31 mouse cellular contexts compared by ENCODE assay signal in the genomic region with DNA sequence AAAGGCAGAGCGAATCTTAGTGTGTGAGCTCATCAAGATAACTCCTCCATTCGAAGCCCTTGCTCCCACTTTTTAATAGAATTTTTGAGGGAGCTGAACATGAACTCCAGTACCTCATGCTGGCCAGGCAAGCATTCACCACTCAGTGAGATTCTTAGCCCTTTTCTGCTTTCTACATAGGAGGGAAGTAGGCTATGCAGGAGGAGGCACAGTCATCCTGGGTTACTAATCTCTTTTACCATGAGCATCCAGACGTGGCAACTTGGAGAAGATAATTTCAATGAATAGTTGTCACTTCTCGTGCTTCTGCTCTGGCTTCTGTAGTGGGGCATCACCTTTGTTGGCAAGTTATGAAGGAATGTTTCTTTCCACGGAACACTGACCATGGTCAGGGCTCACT. TPM values are rescaled to one million over a fixed set of nuclear protein-coding genes. Genes with fewer than 3 reads are reported as not detected.
DNase-seq lines count a peak whose midpoint lies in the region; ATAC-seq lines count a peak whose summit lies in the region.
"Had no signal": no experiment of that assay in that cellular context is flagged by ENCODE, and none has a peak within 500 bp of the region (broad histone marks: within the 10 kb centered on the region; RNA-seq: fewer than 3 reads in every experiment).

A gene (minus strand): TSS at position 134 of the 400 bp plus-strand sequence.

- H3K4me3 ChIP-seq in heart, embryonic 12.5 days: no peak within 1 kb of the TSS
- peak within 1 kb of the TSS; percentile 54 for H3K4me3 ChIP-seq in liver, embryonic 12.5 days
- H3K4me3 ChIP-seq: forebrain, embryonic 10.5 days; hindbrain, embryonic 10.5 days; limb, embryonic 10.5 days had no signal

- H3K36me3 ChIP-seq in heart, embryonic 12.5 days: no peaks in the 10 kb centered on the region
- no peaks in the 10 kb centered on the region for H3K36me3 ChIP-seq in liver, embryonic 12.5 days
- H3K36me3 ChIP-seq: forebrain, embryonic 10.5 days; hindbrain, embryonic 10.5 days; limb, embryonic 10.5 days had no signal

- no peak within 1 kb of the TSS for H3K27ac ChIP-seq in heart, embryonic 12.5 days (ENCODE audit: poor library complexity, severe bottlenecking)
- peak within 1 kb of the TSS; percentile 87 for H3K27ac ChIP-seq in liver, embryonic 12.5 days
- H3K27ac ChIP-seq: forebrain, embryonic 10.5 days; hindbrain, embryonic 10.5 days; hindbrain, postnatal 0 days; limb, embryonic 10.5 days; macrophage had no signal

- H3K4me1 ChIP-seq in heart, embryonic 12.5 days (replicated peaks): no peaks in the 10 kb centered on the region
- H3K4me1 ChIP-seq in liver, embryonic 12.5 days: peaks cover 28% of the 10 kb centered on the region
- H3K4me1 ChIP-seq: forebrain, embryonic 10.5 days; hindbrain, embryonic 10.5 days; limb, embryonic 10.5 days had no signal

- DNase-seq in heart, adult 8-10 months (ENCODE audit: low spot score): no peak
- no peak for DNase-seq in thymus, postnatal 36 days
- no peak for DNase-seq in neural tube, embryonic 10.5 days (ENCODE audit: extremely low spot score, low spot score)
- no peak for DNase-seq in adrenal gland, adult (ENCODE audit: inconsistent age in 2 of 2, low spot score in 1 of 2)
- DNase-seq: cerebellum, adult 2 months; cerebellum, postnatal 36 days; gastrocnemius, postnatal 14 days; heart, postnatal 10 days; kidney, adult 9 months; kidney, postnatal 14 days had no signal

- H3K9me3 ChIP-seq in heart, embryonic 12.5 days (replicated peaks): no peaks in the 10 kb centered on the region
- no peaks in the 10 kb centered on the region for H3K9me3 ChIP-seq in liver, embryonic 12.5 days (replicated peaks)
- H3K9me3 ChIP-seq: forebrain, embryonic 10.5 days; hindbrain, embryonic 10.5 days; limb, embryonic 10.5 days had no signal

- no peak within 1 kb of the TSS for H3K4me2 ChIP-seq in heart, embryonic 12.5 days
- H3K4me2 ChIP-seq in liver, embryonic 12.5 days: peak within 1 kb of the TSS; percentile 53
- H3K4me2 ChIP-seq: midbrain, embryonic 11.5 days had no signal

- ATAC-seq in heart, embryonic 12.5 days (ENCODE audit: insufficient number of reproducible peaks, low FRiP score): peak; percentile 66
- ATAC-seq in common myeloid progenitor, adult 5-6 weeks (replicated peaks; ENCODE audit: low read depth, poor library complexity, severe bottlenecking): 0 out of 2 replicates have a peak, but pooled peaks have one; percentile 25
- peak; percentile 90 for ATAC-seq in liver, embryonic 12.5 days
- ATAC-seq in megakaryocyte progenitor cell, adult 5-6 weeks (replicated peaks; ENCODE audit: poor library complexity): peak; percentile 60
- ATAC-seq: CD4-positive, CD25-positive, alpha-beta regulatory T cell, adult 4 months; forebrain, embryonic 16.5 days; hindbrain, postnatal 0 days; intestine, embryonic 16.5 days; lung, postnatal 0 days had no signal

- H3K9ac ChIP-seq in heart, embryonic 12.5 days: no peak within 1 kb of the TSS
- peak within 1 kb of the TSS; percentile 68 for H3K9ac ChIP-seq in liver, embryonic 12.5 days

- no peaks in the 10 kb centered on the region for H3K27me3 ChIP-seq in heart, embryonic 12.5 days (replicated peaks)
- no peaks in the 10 kb centered on the region for H3K27me3 ChIP-seq in liver, embryonic 12.5 days (replicated peaks)

- WGBS in heart, embryonic 12.5 days: 67% methylated on average over 5 of the region's 5 CpGs
- 43% methylated on average over 5 of the region's 5 CpGs for WGBS in liver, embryonic 12.5 days (ENCODE audit: insufficient replicate concordance)

RNA-seq across cellular contexts. Expression of the gene that starts here (rescaled TPM):
- polyA plus RNA-seq in heart, embryonic 12.5 days (2016; fragmentation: Nextera tagmentation; extraction: Ambion mirVana): 0.49 and 0.89 TPM in 2 replicates
- total RNA-seq in heart, adult 8-10 months (2022): not detected
- not detected in 2 replicates for total RNA-seq in common myeloid progenitor, adult 5-6 weeks (2017)
- polyA plus RNA-seq in liver, embryonic 12.5 days (2016; fragmentation: Nextera tagmentation; extraction: Ambion mirVana): 2.8 and 3.0 TPM in 2 replicates
- total RNA-seq in megakaryocyte progenitor cell, adult 5-6 weeks (2015): not detected in 2 replicates
- total RNA-seq in megakaryocyte progenitor cell, adult 5-6 weeks (2017): not detected in 2 replicates
- total RNA-seq: gastrocnemius, postnatal 14 days; heart, postnatal 10 days; hindbrain, postnatal 0 days; layer of hippocampus, adult 18-20 months; layer of hippocampus, postnatal 14 days; left cerebral cortex, adult 8-10 months; liver, adult 2 months; neutrophil, adult 5-6 weeks had no signal
- polyA plus RNA-seq: cerebellum, adult 2 months; embryonic facial prominence, embryonic 14.5 days; forebrain, embryonic 10.5 days; forebrain, embryonic 16.5 days; hindbrain, embryonic 10.5 days; hindbrain, postnatal 0 days; intestine, embryonic 16.5 days; limb, embryonic 10.5 days; liver, adult 2 months; lung, postnatal 0 days; macrophage; midbrain, embryonic 11.5 days; thymus, postnatal 0 days had no signal

Comparison
In these comparisons a context has a peak if more than half of its experiments do, and no peak if none do; other contexts are left out.
1. Peak in ATAC-seq in heart, embryonic 12.5 days; RNA of the gene not detected or under 1 TPM.
2. Peak in ATAC-seq in common myeloid progenitor, adult 5-6 weeks; RNA of the gene not detected or under 1 TPM.
3. Peak in ATAC-seq in megakaryocyte progenitor cell, adult 5-6 weeks; RNA of the gene not detected or under 1 TPM.
4. ATAC-seq: peak in every context shown above with its lines; median percentile 90 in liver, embryonic 12.5 days; 66 in heart, embryonic 12.5 days; 60 in megakaryocyte progenitor cell, adult 5-6 weeks; 25 in common myeloid progenitor, adult 5-6 weeks.